Mouse (Mus musculus) granulocyte monocyte progenitor cell, adult 5-6 weeks (primary cell): Measurements from ENCODE around the gene Ftl1. TPM values are rescaled to one million over a fixed set of nuclear protein-coding genes. Genes with fewer than 3 reads are reported as not detected.
"Not testable (repeated sequence)": the region's sequence is repeated elsewhere in the genome, so short reads cannot be mapped to it uniquely, and the experiment has no call there.

Experiments used
- ATAC-seq: replicated peaks from 2 replicates; pipeline ENCODE4 v1.8.0; 2016; ENCODE audit warnings: mild to moderate bottlenecking, moderate TSS enrichment, inconsistent platforms; ENCODE audit not compliant: poor library complexity, severe bottlenecking
- total RNA-seq, 2 experiments: library from RNA; stranded (forward) in 1 of 2; stranded (reverse) in 1 of 2; fragments of 200-712, 200-1000 nt in 1 of 2; fragments of >200 nt in 1 of 2; fragmentation: Nextera tagmentation in 1 of 2; gene quantifications; 2 replicates each; pipeline ENCODE4 v1.2.3; 2014 to 2017

Ftl1 gene
- total RNA-seq (2014; fragmentation: Nextera tagmentation), result 1,113 and 1,886 TPM in 2 replicates
- 1,040 and 1,064 TPM in 2 replicates for total RNA-seq (2017)

- peak; percentile 63 for ATAC-seq
Observed at GRCm38 (mm10) chr7:45459564-45460140, at the start of gene Ftl1. Ftl1 (minus strand) TSS chr7:45459884.

GRCm38 (mm10) chr7:45509181-45509882 is 49.6 kb upstream of the Ftl1 start:
- no peak for ATAC-seq

- ATAC-seq, result peak; percentile 26
Observed at GRCm38 (mm10) chr7:45508561-45508960, 48.9 kb upstream of the Ftl1 start.

- ATAC-seq, result no peak
Observed at GRCm38 (mm10) chr7:45507583-45507982, 47.9 kb upstream of the Ftl1 start.

- ATAC-seq, result no peak
Observed at GRCm38 (mm10) chr7:45498427-45498826, 38.7 kb upstream of the Ftl1 start.

- no peak for ATAC-seq
Observed at GRCm38 (mm10) chr7:45494548-45494947, 34.9 kb upstream of the Ftl1 start.

- ATAC-seq, result no peak
Observed at GRCm38 (mm10) chr7:45492951-45493350, 33.3 kb upstream of the Ftl1 start.

GRCm38 (mm10) chr7:45492225-45492844 is 32.7 kb upstream of the Ftl1 start:
- ATAC-seq, result no peak

- no peak for ATAC-seq
Observed at GRCm38 (mm10) chr7:45491264-45491663, 31.6 kb upstream of the Ftl1 start.

- 0 out of 2 replicates have a peak, but pooled peaks have one; percentile 16 for ATAC-seq
Observed at GRCm38 (mm10) chr7:45490822-45491221, 31.1 kb upstream of the Ftl1 start.

- ATAC-seq, result no peak
Observed at GRCm38 (mm10) chr7:45489578-45489977, 29.9 kb upstream of the Ftl1 start.

GRCm38 (mm10) chr7:45488293-45489204 is 28.9 kb upstream of the Ftl1 start, which contains the start of gene Dhdh:
Dhdh (minus strand) TSS chr7:45488805.
- ATAC-seq, result peak; percentile 96

- ATAC-seq, result no peak
Observed at GRCm38 (mm10) chr7:45487861-45488292, 28.2 kb upstream of the Ftl1 start.

GRCm38 (mm10) chr7:45486761-45487415 is 27.2 kb upstream of the Ftl1 start, which contains the start of gene Gm45808:
Gm45808 (minus strand) TSS chr7:45486811.
- no peak for ATAC-seq

GRCm38 (mm10) chr7:45486158-45486557 is 26.5 kb upstream of the Ftl1 start:
- ATAC-seq, result no peak

GRCm38 (mm10) chr7:45484985-45485384 is 25.3 kb upstream of the Ftl1 start:
- ATAC-seq, result not testable (repeated sequence)

- no peak for ATAC-seq
Observed at GRCm38 (mm10) chr7:45482166-45482565, 22.5 kb upstream of the Ftl1 start.

GRCm38 (mm10) chr7:45481374-45481927 is 21.8 kb upstream of the Ftl1 start, which contains the start of gene Tulp2:
Tulp2 (plus strand) TSS chr7:45481877.
- ATAC-seq, result peak; percentile 69

GRCm38 (mm10) chr7:45480310-45480709 is 20.6 kb upstream of the Ftl1 start:
- ATAC-seq, result not testable (repeated sequence)
